Mouse (Mus musculus) lung, adult 2 months (tissue): Measurements from ENCODE around the gene Hist1h1e. TPM values are rescaled to one million over a fixed set of nuclear protein-coding genes. Genes with fewer than 3 reads are reported as not detected.
"Not testable (repeated sequence)": the region's sequence is repeated elsewhere in the genome, so short reads cannot be mapped to it uniquely, and the experiment has no call there.

Experiments used
- DNase-seq: peaks from one replicate; pipeline ENCODE4 v3.0.0; 2022
- H3K4me1 ChIP-seq: fragments of 200-500 bp; 2 replicates; pipeline ENCODE4 v1.6.1; 2011; ENCODE audit warnings: low read length; ENCODE audit not compliant: control insufficient read depth, insufficient read depth
- H3K4me3 ChIP-seq: fragments of 200-500 bp; replicated peaks from 2 replicates; pipeline ENCODE3; 2011; ENCODE audit warnings: low read depth, mild to moderate bottlenecking, control low read depth, low read length; ENCODE audit errors: extremely low read depth
- CTCF ChIP-seq: fragments of 200-500 bp; IDR thresholded peaks from 2 replicates; pipeline ENCODE4 v1.5.1; 2011; ENCODE audit warnings: mild to moderate bottlenecking, low read length, control low read depth; ENCODE audit not compliant: insufficient read depth
- POLR2A ChIP-seq: fragments of 200-500 bp; IDR thresholded peaks from 2 replicates; pipeline ENCODE4 v1.6.1; 2011; ENCODE audit warnings: low read depth, mild to moderate bottlenecking, control low read depth, low read length, borderline replicate concordance; ENCODE audit errors: extremely low read depth
- WGBS: fragments of 180-500 bp; shearing (Covaris S2); methylation state at CpG from one replicate; pipeline ENCODE4 v1.1.7; 2018; 5-methylcytosine and 5-hydroxymethylcytosine counted together
- polyA plus RNA-seq: library from polyadenylated mRNA; depleted of rRNA; stranded (reverse); fragments of >200 nt; gene quantifications from 2 replicates; pipeline ENCODE4 v1.2.3, GENCODE M21; 2012

Hist1h1e gene
- polyA plus RNA-seq, 1 experiment, result 2.0 TPM

DNA sequence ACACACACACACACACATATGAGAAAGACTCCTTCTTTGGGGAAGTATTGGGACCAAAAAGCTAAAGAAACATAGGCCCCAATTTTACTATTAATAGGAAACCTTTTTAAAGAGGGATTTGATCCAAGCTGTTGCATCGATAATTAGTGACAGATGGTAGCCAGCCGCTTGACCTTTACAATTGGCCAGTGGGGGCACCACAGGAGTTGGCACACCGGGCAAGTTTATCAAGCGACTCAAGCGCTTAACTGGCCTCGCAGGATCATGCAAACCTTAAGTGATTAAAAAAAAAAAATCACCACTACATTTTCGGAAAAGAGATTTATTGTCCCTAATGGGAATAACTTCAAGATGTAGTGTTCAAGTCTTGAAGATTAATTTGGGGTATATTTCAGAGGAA, 29.7 kb downstream of the Hist1h1e start:
- Histone ChIP-seq H3K4me3 (no peak overlapping the region), H3K4me1 (peaks cover 5% of the 10 kb centered on the region; the same call in 1 of the 2 replicates)
- 52% methylated on average over 7 of the region's 7 CpGs for WGBS
- DNase-seq, result no peak
- TF ChIP-seq CTCF (no peak), POLR2A (no peak)

GRCm38 (mm10) chr13:23591886-23592285, 30.5 kb downstream of the Hist1h1e start:
- DNase-seq, H3K4me3 ChIP-seq, H3K4me1 ChIP-seq: not testable (repeated sequence)
- 85% methylated on average over 7 of the region's 7 CpGs for WGBS

GRCm38 (mm10) chr13:23591206-23591605, 31.2 kb downstream of the Hist1h1e start:
- Histone ChIP-seq H3K4me1 (peaks cover 5% of the 10 kb centered on the region; the same call in 1 of the 2 replicates), H3K4me3 (no peak overlapping the region)
- 87% methylated on average over 7 of the region's 7 CpGs for WGBS
- TF ChIP-seq POLR2A (no peak), CTCF (no peak)
- no peak for DNase-seq

- WGBS, result 0% methylated on average over 1 of the region's 1 CpGs
- DNase-seq, result no peak
- Histone ChIP-seq H3K4me1 (peaks cover 2% of the 10 kb centered on the region; the same call in 1 of the 2 replicates), H3K4me3 (no peak overlapping the region)
- TF ChIP-seq CTCF (no peak), POLR2A (no peak)
Observed at GRCm38 (mm10) chr13:23586940-23587225, 35.5 kb downstream of the Hist1h1e start.

DNA sequence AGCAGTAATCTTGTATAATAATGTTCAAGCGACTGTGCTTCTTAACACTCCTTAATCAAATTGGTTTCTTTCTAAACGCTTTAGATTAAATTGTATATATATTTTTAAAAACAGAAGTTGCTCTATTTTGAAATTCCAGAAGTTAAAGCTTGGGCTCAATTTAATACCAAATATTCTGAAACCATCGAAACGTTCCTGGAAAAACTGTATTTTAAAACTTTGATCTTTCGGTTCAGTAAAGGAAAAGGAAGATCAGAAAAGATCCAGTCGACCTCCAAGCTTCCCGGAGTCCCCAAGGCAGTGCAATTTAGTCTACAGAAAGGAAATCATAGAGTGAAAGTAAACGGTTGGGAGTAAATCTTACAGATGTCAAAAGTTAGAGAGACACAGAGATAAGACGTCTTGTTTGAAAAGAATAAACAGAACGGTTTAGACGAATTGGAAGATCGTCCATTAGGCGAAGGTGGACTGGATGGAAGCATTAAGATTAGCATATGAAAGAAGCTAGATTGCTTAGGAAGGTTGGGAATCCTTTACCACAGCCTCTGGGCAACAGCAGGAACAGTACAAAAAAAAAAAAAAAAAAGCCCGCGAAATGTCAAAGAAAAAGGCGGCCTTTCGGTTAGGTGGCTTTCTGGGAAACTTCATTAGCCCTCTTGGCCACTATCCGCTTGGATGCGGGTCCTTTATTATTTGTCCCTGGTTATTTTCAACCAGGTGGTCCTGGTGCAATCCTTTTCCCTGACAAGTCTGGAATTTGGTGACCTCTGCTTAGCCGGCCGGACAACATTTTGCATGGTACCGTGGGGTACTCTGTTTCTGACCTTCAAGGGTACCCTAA, 36.0 kb downstream of the Hist1h1e start:
- H3K4me3 ChIP-seq, result peak overlapping the region; percentile 64
- 2% methylated on average over 22 of the region's 22 CpGs for WGBS
- DNase-seq, result peak; percentile 16
- TF ChIP-seq CTCF, result no peak
- no peak for TF ChIP-seq POLR2A
- peaks cover 2% of the 10 kb centered on the region; the same call in 1 of the 2 replicates for H3K4me1 ChIP-seq

DNA sequence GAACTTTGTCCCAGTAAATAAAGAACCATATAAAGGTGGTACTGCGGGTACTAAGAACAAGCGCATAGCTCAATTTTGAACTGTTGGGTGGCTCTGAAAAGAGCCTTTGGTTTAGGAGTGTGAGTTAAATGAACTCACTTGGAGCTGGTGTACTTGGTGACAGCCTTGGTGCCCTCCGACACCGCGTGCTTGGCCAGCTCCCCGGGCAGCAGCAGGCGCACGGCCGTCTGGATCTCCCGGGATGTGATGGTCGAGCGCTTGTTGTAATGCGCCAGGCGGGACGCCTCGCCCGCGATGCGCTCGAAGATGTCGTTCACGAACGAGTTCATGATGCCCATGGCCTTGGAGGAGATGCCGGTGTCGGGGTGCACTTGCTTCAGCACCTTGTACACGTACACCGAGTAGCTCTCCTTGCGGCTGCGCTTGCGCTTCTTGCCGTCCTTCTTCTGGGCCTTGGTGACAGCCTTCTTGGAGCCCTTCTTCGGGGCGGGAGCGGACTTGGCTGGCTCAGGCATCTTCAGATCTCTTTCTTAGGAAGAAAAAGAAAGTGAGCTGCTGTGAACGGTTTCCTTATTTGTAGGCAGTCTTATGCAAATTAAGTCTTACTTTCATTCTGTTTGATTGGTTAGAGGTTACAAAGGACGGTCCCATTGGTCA, 36.8 kb downstream of the Hist1h1e start:
- TF ChIP-seq POLR2A, result peak; percentile 97
- under 1% methylated on average over 34 of the region's 36 CpGs for WGBS

GRCm38 (mm10) chr13:23585029-23585441, 37.3 kb downstream of the Hist1h1e start:
- peaks cover 2% of the 10 kb centered on the region; the same call in 1 of the 2 replicates for H3K4me1 ChIP-seq
- TF ChIP-seq POLR2A, result peak; percentile 59; the same call in 1 of the 2 replicates
- TF ChIP-seq CTCF, result no peak
- DNase-seq, result peak; percentile 78
- WGBS, result under 1% methylated on average over 21 of the region's 21 CpGs
- peak overlapping the region; percentile 91 for H3K4me3 ChIP-seq

More for the DNA sequence above, 36.8 kb downstream of the Hist1h1e start:
- peak overlapping the region; percentile 91 for H3K4me3 ChIP-seq
- peak; percentile 63 for DNase-seq
- H3K4me1 ChIP-seq, result not testable (repeated sequence)

- peak; percentile 15 for DNase-seq
- peak overlapping the region; percentile 11 for H3K4me3 ChIP-seq
Observed at GRCm38 (mm10) chr13:23584331-23584730, 38.0 kb downstream of the Hist1h1e start.

DNA sequence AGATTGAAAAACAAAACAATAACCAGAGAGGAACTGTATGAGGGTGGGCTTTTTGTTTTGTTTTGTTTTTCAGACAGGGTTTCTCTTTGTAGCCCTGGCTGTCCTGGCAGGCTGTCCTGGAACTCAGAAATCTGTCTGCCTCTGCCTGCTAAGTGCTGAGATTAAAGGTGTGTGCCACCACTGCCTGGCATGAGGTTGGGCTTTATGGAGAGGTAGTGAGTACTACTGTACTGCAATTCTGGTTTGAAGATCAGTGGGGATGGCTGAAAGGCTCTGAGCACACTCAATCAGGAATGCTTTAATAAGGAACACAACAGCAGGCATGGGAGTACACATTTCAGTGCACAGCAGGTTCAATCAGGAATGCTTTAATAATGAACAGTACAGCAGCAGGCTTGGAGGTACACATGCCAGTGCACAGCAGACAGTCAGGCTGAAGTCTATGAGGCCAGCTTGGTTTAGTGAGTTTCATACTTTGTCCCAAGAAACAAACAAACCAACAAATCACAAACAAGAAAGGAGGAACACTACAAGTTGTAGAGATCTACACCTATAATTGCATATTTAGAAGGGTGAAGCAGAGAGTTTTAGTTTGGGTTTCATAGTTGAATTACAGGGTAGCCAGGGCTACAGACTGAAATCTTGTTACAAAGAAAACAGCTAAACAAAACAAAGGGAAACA, 38.8 kb downstream of the Hist1h1e start:
- Histone ChIP-seq H3K4me3 (no peak overlapping the region), H3K4me1 (peaks cover 2% of the 10 kb centered on the region; the same call in 1 of the 2 replicates)
- DNase-seq, result no peak
- TF ChIP-seq CTCF, result no peak
- no peak for TF ChIP-seq POLR2A

More at GRCm38 (mm10) chr13:23584331-23584730, 38.0 kb downstream of the Hist1h1e start:
- H3K4me1 ChIP-seq, result peaks cover 2% of the 10 kb centered on the region; the same call in 1 of the 2 replicates
- TF ChIP-seq CTCF (no peak), POLR2A (no peak)
